In the genomic region with DNA sequence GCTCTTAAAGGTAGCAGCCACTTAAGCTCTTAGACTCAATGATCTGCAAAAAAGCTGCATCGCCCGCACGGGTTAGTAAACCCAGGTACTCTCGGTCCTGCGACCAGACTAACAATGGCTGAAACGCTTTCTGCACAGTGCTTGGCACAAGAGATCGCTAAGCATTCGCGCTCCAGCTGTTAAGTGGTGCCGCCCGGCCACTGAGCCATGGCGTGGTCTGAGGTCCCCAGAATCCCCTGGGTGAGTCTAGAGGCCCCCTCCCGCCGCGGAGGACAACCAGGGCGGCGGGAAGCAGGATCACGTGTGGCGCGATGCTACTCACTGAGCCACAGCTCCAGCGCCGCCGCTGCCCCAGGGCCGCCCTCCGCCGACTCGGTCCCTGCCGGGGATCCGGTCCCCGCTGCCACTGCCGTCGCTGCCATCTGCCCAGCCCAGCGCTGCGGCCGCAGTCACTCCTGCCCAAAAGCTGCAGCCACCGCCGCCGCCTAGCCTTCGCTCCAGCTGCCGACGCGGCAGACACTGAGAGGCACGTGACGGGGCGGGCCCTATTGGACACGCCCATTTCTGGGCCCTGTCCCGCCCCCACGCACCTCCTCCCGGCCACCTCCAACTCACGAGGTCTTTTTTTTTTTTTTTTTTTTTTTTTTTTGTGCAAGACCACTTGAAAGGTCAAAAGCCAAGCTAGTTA, we compare ENCODE assay signal across 7 mouse cellular contexts. TPM values are rescaled to one million over a fixed set of nuclear protein-coding genes. Genes with fewer than 3 reads are reported as not detected.
DNase-seq lines count a peak whose midpoint lies in the region; ATAC-seq and TF ChIP-seq lines count a peak whose summit lies in the region.

A gene (minus strand): TSS at position 556 of the 688 bp plus-strand sequence.

- DNase-seq in adrenal gland, postnatal 14 days, result peak; percentile 92
- DNase-seq in embryonic facial prominence, embryonic 11.5 days (ENCODE audit: low spot score), result peak; percentile 93
- peak; percentile 99 for DNase-seq in heart, adult 11 months
- DNase-seq in kidney, adult 2 months, result peak; percentile 94
- DNase-seq in spleen, adult 2 months (ENCODE audit: low read depth in 1 of 2, low spot score in 2 of 2), result peak; percentile 74 to 90

- H3K4me3 ChIP-seq in embryonic facial prominence, embryonic 11.5 days (ENCODE audit: low read depth, low read length), result peak within 1 kb of the TSS; percentile 75
- H3K4me3 ChIP-seq in kidney, adult 2 months (ENCODE audit: insufficient read depth, low read depth, low read length), result peak within 1 kb of the TSS; percentile 95
- peak within 1 kb of the TSS; percentile 80 for H3K4me3 ChIP-seq in limb, embryonic 12.5 days (replicated peaks)
- H3K4me3 ChIP-seq in midbrain, embryonic 15.5 days, result peak within 1 kb of the TSS; percentile 86
- peak within 1 kb of the TSS; percentile 90 for H3K4me3 ChIP-seq in spleen, adult 2 months (ENCODE audit: extremely low read depth, insufficient read depth, insufficient read length)

- peak within 1 kb of the TSS; percentile 74 for H3K4me2 ChIP-seq in embryonic facial prominence, embryonic 11.5 days (ENCODE audit: low read depth, low read length)
- H3K4me2 ChIP-seq in limb, embryonic 12.5 days, result peak within 1 kb of the TSS; percentile 67
- H3K4me2 ChIP-seq in midbrain, embryonic 15.5 days, result peak within 1 kb of the TSS; percentile 63

- H3K27ac ChIP-seq in embryonic facial prominence, embryonic 11.5 days (replicated peaks; ENCODE audit: low read depth, low read length), result peak within 1 kb of the TSS; percentile 52; the same call in 1 of the 2 replicates
- H3K27ac ChIP-seq in kidney, adult 2 months (ENCODE audit: insufficient read depth, low read depth, low read length), result peak within 1 kb of the TSS; percentile 69
- peak within 1 kb of the TSS; percentile 90 for H3K27ac ChIP-seq in limb, embryonic 12.5 days
- peak within 1 kb of the TSS; percentile 94 for H3K27ac ChIP-seq in midbrain, embryonic 15.5 days
- H3K27ac ChIP-seq in spleen, adult 2 months (ENCODE audit: insufficient read depth, low read length), result peak within 1 kb of the TSS; percentile 96

- H3K9ac ChIP-seq in embryonic facial prominence, embryonic 11.5 days (replicated peaks; ENCODE audit: low read length), result peak within 1 kb of the TSS; percentile 87
- H3K9ac ChIP-seq in limb, embryonic 12.5 days (replicated peaks), result peak within 1 kb of the TSS; percentile 89
- peak within 1 kb of the TSS; percentile 85 for H3K9ac ChIP-seq in midbrain, embryonic 15.5 days

- H3K4me1 ChIP-seq in embryonic facial prominence, embryonic 11.5 days (ENCODE audit: control insufficient read depth, insufficient read depth, low read length), result no peaks in the 10 kb centered on the region
- H3K4me1 ChIP-seq in kidney, adult 2 months (ENCODE audit: control insufficient read depth, insufficient read depth, low read length), result peaks cover 10% of the 10 kb centered on the region; the same call in 1 of the 2 replicates
- peaks cover 27% of the 10 kb centered on the region for H3K4me1 ChIP-seq in limb, embryonic 12.5 days (replicated peaks)
- H3K4me1 ChIP-seq in midbrain, embryonic 15.5 days, result peaks cover 39% of the 10 kb centered on the region
- H3K4me1 ChIP-seq in spleen, adult 2 months (ENCODE audit: control insufficient read depth, insufficient read depth, insufficient read length), result peaks cover 18% of the 10 kb centered on the region

- H3K36me3 ChIP-seq in embryonic facial prominence, embryonic 11.5 days (replicated peaks; ENCODE audit: control insufficient read depth, insufficient read depth, low read depth, low read length), result no peaks in the 10 kb centered on the region
- H3K36me3 ChIP-seq in kidney, adult 2 months (ENCODE audit: control insufficient read depth, insufficient read depth, low read length), result no peaks in the 10 kb centered on the region
- H3K36me3 ChIP-seq in limb, embryonic 12.5 days, result peaks cover 5% of the 10 kb centered on the region; the same call in 1 of the 2 replicates
- H3K36me3 ChIP-seq in midbrain, embryonic 15.5 days (replicated peaks), result no peaks in the 10 kb centered on the region
- peaks cover 1% of the 10 kb centered on the region; the same call in 1 of the 2 replicates for H3K36me3 ChIP-seq in spleen, adult 2 months (ENCODE audit: control insufficient read depth, insufficient read depth, low read length)

- TF ChIP-seq CTCF in kidney, adult 2 months (conservative IDR thresholded peaks at IDR 0.05; ENCODE audit: insufficient read depth, insufficient read length, low read depth, low read length), result no peak
- no peak for TF ChIP-seq CTCF in spleen, adult 2 months (IDR thresholded peaks at IDR 0.05; ENCODE audit: extremely low read depth, insufficient read depth, insufficient read length, insufficient replicate concordance)

- no peaks in the 10 kb centered on the region for H3K27me3 ChIP-seq in embryonic facial prominence, embryonic 11.5 days (ENCODE audit: control insufficient read depth, insufficient read depth, low read length)
- H3K27me3 ChIP-seq in kidney, adult 2 months (replicated peaks; ENCODE audit: control insufficient read depth, insufficient read depth, low read length), result no peaks in the 10 kb centered on the region
- no peaks in the 10 kb centered on the region for H3K27me3 ChIP-seq in limb, embryonic 12.5 days
- no peaks in the 10 kb centered on the region for H3K27me3 ChIP-seq in midbrain, embryonic 15.5 days (replicated peaks)
- H3K27me3 ChIP-seq in spleen, adult 2 months (ENCODE audit: control insufficient read depth, insufficient read depth, low read length), result no peaks in the 10 kb centered on the region

- H3K9me3 ChIP-seq in embryonic facial prominence, embryonic 11.5 days (replicated peaks; ENCODE audit: control insufficient read depth, low read length), result no peaks in the 10 kb centered on the region
- H3K9me3 ChIP-seq in limb, embryonic 12.5 days, result no peaks in the 10 kb centered on the region
- H3K9me3 ChIP-seq in midbrain, embryonic 15.5 days, result no peaks in the 10 kb centered on the region

- peak; percentile 69 for TF ChIP-seq POLR2A in kidney, adult 2 months (IDR thresholded peaks at IDR 0.05; ENCODE audit: low read depth, low read length)
- TF ChIP-seq POLR2A in spleen, adult 2 months (IDR thresholded peaks at IDR 0.05; ENCODE audit: low read depth, low read length), result peak; percentile 75

- under 1% methylated on average over 49 of the region's 50 CpGs for WGBS in embryonic facial prominence, embryonic 11.5 days
- WGBS in kidney, adult 2 months, result under 1% methylated on average over 50 of the region's 50 CpGs
- WGBS in limb, embryonic 12.5 days, result under 1% methylated on average over 50 of the region's 50 CpGs
- under 1% methylated on average over 50 of the region's 50 CpGs for WGBS in midbrain, embryonic 15.5 days
- WGBS in spleen, adult 2 months, result under 1% methylated on average over 50 of the region's 50 CpGs

- ATAC-seq in embryonic facial prominence, embryonic 11.5 days (replicated peaks; ENCODE audit: insufficient number of reproducible peaks, low FRiP score, low TSS enrichment, low read depth), result peak; percentile 78
- peak; percentile 79 for ATAC-seq in limb, embryonic 12.5 days (ENCODE audit: insufficient number of reproducible peaks, insufficient read depth, low FRiP score, low TSS enrichment, low read depth)
- peak; percentile 91 for ATAC-seq in midbrain, embryonic 15.5 days (replicated peaks)

RNA-seq across cellular contexts. Expression of the gene that starts here (rescaled TPM):
- 20.3 and 28.1 TPM in 2 replicates for total RNA-seq in adrenal gland, postnatal 14 days (2021)
- polyA plus RNA-seq in embryonic facial prominence, embryonic 11.5 days (2014; fragmentation: Nextera tagmentation; extraction: Ambion mirVana), result 80.9 and 82.0 TPM in 2 replicates
- 49.1 and 53.0 TPM in 2 replicates for polyA plus RNA-seq in kidney, adult 2 months (2012; rRNA removed)
- 160 and 166 TPM in 2 replicates for polyA plus RNA-seq in limb, embryonic 12.5 days (2016; fragmentation: Nextera tagmentation; extraction: Ambion mirVana)
- 59.0 and 63.7 TPM in 2 replicates for polyA plus RNA-seq in midbrain, embryonic 15.5 days (2015; fragmentation: Nextera tagmentation; extraction: Ambion mirVana)
- polyA plus RNA-seq in spleen, adult 2 months (2012; rRNA removed), result 88.1 and 148 TPM in 2 replicates

Comparison
In these comparisons a context has a peak if more than half of its experiments do, and no peak if none do; other contexts are left out.
1. Peak in every context shown above with its lines: DNase-seq, ATAC-seq, H3K4me3 ChIP-seq and H3K27ac ChIP-seq.